Mouse (Mus musculus) subcutaneous adipose tissue, adult 2 months (tissue): ENCODE results near the gene Eda2r. TPM values are rescaled to one million over a fixed set of nuclear protein-coding genes. Genes with fewer than 3 reads are reported as not detected.

Experiments
- polyA plus RNA-seq: library from polyadenylated mRNA; depleted of rRNA; stranded (reverse); fragments of >200 nt; gene quantifications from 2 replicates; pipeline ENCODE4 v1.2.3, GENCODE M21; 2012; ENCODE audit warnings: low replicate concordance; rRNA removed

Eda2r gene
- 1.7 and 11.1 TPM in 2 replicates for polyA plus RNA-seq

GRCm38 (mm10) chrX:97377065-97377421 is at the start of gene Eda2r:
Gene Eda2r (minus strand): TSS chrX:97377216.

